Mouse (Mus musculus) left cerebral cortex, postnatal 36 days (tissue): Measurements from ENCODE around the gene Nlrp6. TPM values are rescaled to one million over a fixed set of nuclear protein-coding genes. Genes with fewer than 3 reads are reported as not detected.
A peak's percentile ranks its signal among the peaks of the same experiment; 100 is the strongest.

Experiments
- DNase-seq, 2 experiments: peaks; one replicate each; pipeline ENCODE4 v3.0.0; 2021 to 2022; ENCODE audit warnings: low spot score in 2 of 2, mixed read lengths in 1 of 2
- intact Hi-C: fragments of 180-260 bp; cut with DNase I; formaldehyde crosslinking; loops from one replicate; pipeline ENCODE4 v1.15.1; 2025
- total RNA-seq, 2 experiments: library from RNA; stranded (reverse); gene quantifications; 2 replicates each; pipeline ENCODE4 v1.2.3; 2021

Nlrp6 gene
- total RNA-seq, 2 experiments from 2014 or later = 0.47 to 0.54 TPM

DNA sequence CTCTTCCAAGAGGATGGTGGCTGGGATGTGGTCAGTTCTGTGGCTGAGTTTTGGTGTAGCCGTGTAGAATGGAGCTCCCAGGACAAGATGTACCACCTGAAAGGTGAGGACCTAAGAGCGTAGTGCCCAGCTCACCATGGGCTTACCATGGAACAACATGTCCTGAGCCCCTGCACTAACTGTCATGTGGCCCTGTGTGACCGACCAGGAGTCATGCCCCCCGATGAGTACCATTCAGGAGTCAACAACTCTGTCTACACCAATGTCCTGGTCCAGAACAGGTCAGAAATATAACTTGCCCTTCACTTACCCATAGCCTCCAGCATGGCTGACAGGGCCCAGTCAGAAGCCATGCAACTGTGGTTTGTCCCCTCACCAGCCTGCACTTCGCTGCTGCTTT lies 24.5 kb downstream of the Nlrp6 start:
- no peak for DNase-seq
- intact Hi-C loops = no loop called here

DNA sequence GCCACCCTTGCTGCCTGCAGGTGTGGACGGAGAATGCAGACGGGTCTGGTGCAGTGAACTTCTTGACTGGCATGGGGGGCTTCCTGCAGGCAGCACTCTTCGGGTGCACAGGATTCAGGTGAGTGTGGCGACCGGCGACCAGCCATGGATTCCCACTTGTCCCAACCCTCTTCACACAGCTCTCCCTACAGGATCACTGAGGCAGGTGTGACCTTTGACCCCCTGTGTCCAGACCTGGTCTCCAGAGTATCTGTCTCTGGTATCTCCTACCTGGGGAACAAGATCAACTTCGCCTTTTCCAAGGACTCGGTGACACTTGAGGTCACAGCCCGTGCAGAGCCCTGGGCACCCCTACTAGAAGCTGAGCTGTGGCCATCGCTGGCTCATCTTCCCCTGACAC lies 25.6 kb downstream of the Nlrp6 start:
- no peak for DNase-seq
- intact Hi-C loops = no loop called here

DNA sequence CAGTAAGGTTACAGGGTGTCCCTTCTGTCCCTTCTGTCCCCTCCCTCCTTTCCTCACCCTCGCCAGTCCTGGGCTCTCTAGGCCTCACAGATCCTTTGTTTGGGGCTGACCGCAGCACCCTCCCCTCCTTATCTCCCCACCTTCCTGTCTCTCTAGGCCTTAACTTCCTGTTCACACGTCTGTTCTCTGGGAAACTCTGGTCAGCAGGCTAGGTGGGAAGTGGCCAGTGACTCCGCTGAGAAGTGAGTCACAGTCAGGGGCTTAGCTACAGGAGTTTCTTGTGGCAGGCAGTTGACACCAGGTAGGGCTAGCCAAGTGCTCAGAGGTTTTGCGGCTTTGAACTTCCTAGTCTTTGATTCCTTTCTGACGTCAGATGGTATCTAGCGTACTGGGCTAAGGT lies 26.3 kb downstream of the Nlrp6 start:
- intact Hi-C loops = no loop called here
- DNase-seq = no peak

DNA sequence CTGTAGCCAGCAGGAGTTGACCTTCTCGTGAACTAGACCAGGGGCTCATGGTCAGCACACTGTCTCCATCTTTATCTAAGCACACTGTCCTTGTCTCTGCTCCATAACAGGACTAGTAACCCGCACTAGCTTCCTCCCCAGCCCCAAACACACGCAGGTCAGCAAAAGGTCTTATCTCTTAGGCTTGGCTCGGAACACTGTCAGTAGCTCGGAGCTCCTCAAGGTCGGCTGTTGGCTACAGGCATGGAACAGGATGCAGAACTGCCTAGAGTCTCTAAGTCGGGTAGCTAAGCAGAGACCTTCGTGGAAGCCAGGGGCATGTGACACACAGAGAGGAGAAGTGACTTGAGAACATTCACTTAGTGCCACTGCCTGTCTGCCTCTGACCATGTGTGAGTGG lies 27.5 kb downstream of the Nlrp6 start:
- DNase-seq = no peak

DNA sequence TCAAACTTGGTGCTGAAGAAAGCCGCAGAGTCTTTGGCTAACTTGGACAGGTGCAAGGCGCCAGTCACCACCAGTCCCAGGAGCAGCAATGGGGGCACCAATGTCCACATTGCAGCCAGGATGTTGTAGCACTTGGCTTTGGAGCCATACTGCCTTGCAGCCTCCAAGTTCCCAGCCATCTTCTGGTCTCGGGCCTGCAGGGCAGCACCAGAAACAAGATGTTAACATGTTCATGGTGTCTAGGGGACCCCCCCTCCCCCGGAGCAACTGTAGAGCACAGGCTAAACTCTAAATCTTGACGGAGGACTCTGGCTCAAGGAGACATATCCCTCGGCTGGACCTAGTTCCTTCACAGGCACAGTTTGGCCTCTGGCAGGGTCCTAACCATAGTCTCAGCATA lies 28.6 kb downstream of the Nlrp6 start:
- intact Hi-C loops = no loop called here
- DNase-seq = no peak

More for the DNA sequence above, 27.5 kb downstream of the Nlrp6 start:
- intact Hi-C loops = no loop called here

DNA sequence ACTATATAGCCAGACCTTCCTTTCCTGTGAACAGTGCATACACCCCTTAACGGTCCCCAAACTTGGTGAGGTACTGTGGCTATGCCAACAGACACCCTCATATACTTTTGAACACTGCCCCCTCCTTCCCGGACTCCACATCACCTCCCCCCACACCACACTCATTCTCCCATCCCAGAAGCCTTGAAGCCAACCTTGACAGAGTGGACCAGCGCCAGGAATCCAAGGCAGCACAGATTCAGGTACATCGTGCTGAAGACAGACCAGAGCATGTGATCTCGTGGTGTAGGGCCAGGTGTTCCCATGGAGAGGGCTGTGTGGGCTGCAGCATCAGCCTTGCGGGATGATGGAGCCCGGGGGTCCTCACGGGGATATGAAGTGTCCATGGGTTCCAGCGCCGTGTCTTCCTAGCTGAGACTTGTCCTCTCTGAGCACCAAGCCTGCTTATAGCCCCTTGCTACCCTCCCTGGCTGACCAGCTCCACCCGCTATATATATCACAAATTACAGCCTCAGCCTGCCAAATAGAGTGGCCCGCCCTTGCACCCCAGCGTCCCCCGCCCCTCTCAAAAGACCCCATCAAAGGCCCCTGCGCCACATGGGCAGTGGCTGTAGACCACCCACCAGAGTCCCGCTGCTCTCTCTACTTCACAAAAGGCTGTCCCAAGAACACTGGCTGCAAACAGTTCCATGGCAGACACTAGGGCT lies 29.3 kb downstream of the Nlrp6 start, which contains the start of gene Ifitm5:
Gene Ifitm5 (minus strand): TSS at position 468 of the 707 bp plus-strand sequence.
- intact Hi-C loops = no loop called here
- DNase-seq = no peak

DNA sequence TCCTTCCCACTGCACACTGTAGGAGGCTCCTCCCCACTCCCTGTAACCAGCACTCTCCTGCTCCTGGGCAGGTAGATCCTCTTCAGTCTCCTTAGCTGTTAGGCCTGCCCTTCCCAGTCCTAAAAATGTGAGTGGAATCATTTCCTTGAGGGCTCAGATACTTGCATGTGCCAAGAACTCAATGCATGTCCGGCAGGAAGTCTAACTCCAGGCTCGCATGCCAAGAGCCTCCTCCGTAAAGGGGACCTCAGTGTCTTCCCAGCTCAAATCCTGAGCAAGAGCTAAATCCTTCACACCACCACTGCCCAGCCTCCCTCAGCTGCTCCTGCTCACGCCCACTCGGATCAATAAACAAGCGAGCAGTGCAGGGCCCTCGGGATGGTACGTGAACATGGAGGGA lies 30.3 kb downstream of the Nlrp6 start:
- intact Hi-C loops = no loop called here
- no peak for DNase-seq

DNA sequence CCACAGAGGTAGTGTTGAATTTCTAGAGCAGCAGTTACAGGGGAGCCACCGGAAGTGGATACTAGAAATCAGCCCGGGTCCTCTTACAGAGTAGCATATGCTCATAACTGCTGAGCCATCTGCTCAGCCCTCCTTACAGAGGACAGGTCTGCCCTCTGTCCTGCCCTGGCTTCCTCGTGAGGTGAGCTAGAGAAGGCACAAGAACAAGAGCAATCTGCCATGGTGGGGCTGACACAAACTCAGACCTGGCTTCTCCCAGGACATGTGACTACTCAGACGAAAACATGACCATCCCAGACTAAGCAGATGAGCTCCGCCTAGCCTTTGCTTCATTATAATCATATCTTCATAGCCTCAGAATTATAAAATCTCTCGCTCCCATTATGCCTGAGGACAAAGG lies 31.1 kb downstream of the Nlrp6 start:
- intact Hi-C loops = no loop called here
- no peak for DNase-seq

DNA sequence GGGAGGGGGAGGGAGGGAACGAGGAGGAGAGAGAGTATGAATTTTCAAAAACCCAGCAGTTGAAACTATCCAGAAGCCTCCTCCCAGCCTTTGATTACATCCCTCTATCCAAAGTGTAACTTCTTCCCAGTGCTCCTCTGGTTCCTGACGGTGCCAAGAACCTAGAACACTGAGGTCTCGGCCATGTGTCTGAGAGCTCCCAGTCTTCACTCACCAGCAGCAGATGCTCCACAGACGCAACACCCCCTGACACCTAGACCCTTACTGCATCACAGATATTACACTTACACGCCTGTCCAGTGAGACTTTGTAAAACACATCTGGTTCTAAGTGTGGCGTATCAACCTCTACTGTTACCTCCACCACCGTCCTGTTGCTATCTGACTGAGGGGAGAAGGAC lies 31.7 kb downstream of the Nlrp6 start:
- intact Hi-C loops = no loop called here
- no peak for DNase-seq

DNA sequence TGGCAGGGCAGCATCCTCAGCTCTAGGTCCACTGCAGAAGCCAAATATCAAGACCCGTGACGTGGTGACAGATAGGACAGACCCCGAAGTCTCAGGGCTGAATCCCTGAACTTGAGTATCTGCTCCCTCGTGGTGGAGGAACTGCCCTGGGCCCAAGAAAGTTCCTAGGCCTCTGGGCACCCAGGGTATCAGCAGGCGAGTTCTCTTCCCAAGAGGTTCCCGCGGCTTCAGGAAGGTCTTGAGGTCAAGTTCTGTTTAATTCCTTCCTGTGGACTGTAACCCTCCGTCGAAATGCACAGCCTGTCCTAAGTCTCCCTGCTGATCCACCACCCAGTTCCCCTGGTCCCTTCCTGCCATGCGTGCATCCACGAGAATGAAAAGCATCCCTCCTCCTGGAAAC lies 32.4 kb downstream of the Nlrp6 start:
- no peak for DNase-seq
- intact Hi-C loops = no loop called here

DNA sequence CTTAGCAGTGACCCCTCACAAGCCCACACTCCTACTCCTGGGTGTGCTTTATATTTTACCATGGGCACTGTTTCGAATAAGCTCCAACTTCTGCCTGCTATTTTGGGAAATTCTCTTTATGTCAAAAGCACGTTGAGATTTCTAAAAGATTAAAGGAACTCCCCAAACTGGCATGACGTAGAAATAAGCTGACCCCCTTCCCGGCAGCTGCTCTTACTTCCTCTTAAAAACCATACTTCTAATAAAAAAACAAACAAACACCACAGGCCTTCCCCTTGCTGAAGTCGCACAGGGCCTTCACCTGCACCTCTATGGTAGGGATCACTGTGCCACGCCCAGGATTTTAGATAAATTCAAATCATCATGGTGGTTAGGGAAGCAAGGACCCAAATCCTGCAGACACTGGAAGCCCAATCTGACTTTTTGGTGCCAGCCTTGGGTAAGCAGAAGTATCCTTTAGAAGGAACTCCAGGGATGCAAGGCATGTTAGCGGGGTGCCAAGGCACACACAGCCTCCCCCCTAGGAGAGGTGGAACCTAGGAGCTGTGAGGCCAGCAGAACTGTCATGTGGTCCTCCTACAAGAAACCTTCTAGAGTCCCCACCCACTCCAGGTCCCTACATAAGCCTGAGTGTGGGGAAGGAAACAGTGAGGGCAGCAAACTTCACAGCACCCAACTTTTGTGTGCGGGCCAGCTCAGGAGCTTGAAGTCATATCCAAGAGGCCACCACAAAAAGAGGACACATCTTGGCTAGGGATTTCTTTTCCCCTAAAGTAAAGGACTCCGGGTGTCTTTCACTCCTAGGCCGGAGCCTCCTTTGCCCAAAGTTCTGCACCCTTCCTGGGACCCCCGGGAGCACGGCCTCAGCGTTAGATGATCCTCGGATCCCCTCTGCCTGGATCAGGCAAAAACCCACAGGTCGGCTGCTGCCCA lies 33.4 kb downstream of the Nlrp6 start:
- DNase-seq = no peak
- intact Hi-C loops = no loop called here

DNA sequence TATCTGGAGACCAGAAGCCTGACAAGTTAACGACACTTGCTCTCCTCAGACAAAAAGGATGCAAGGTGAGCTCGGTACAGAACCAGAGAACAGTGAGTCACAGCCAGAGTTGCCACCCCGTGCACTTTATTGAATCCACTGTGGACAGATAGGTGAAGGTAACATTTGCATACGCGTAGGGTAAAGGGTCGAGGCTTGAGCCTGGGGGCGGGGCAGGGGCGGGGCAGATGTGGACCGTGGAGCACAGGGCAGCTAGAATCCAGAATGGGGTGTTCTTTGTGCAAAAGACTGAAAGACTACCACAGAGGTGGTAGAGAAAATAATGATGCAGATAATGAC lies 34.0 kb downstream of the Nlrp6 start:
- intact Hi-C loops = no loop called here

DNA sequence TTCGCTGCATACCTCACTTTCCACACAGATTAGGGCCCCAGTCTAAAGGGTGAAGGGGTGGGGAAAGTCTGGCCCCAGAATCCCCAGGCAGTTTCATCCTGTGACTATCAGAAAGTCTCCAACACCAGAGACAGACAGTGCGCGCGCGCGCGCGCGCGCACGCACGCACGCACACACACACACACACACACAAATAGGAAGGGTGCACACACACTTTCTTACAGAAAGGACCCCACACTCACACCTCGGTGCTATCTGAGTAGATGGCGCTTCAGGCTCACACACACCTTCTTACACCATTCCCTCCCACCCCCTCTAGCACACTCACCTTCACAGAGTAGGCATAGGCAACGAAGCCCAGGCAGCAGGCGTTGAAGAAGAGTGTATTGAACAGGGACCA lies 34.6 kb downstream of the Nlrp6 start:
- intact Hi-C loops = no loop called here
- DNase-seq = no peak

More for the DNA sequence above, 34.0 kb downstream of the Nlrp6 start:
- DNase-seq = no peak

DNA sequence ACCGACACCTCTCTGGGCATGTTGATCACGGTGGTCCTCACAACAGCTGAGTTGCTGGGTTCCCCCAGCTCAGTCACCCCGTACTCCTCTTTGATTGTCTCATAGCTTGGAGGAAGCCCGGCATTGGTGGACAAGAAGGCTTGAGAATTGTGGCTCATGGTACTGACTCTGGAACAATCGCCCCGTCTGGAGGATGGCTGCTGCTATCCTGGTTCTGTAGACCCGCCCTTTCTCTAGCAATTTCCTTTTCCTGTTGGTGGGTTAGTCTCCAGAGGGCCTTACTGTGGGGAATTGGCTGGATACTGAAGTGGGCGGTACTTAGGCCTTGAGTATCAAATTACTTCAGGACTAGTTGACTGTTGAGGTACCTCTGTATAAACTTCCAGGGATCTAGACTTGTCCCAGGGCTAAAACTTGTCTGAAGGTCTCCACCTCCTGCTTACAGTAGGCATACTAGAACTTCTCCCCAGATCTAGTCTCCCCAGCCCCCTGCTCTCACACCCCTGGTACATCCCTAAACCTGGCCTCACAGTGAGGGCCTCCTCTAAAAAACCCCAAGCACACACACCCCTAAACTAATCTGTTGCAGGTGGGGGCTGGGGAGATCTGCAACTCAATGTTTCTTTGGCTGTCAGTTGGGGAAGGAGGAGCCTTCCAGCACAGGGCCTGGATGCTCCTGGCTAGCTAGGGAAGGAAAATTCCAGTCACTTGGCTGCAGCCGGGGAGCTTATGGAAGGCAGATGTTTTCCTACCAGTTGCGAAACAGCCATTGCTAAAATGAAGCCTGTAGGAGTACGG lies 35.3 kb downstream of the Nlrp6 start, which contains the start of the genes Gm45717 and Ifitm2:
Gene Gm45717 (minus strand): TSS at position 180 of the 798 bp plus-strand sequence.
Gene Ifitm2 (minus strand): TSS at position 230 of the 798 bp plus-strand sequence.
- intact Hi-C loops = no loop called here

DNA sequence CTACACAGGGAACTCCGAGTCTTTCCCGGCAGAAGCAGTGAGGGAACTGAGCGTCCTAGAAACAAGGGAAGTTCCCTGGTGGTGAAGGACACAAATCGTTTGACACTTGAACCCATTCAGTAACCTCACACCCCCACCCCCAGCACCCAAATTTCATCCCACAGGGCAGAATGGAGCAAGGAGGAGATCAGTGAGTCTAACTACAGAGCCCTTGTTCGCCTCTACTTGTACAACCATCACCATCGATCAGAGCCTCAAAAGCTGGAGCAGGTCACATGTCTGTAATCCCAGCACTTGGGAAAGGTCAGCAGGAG lies 35.8 kb downstream of the Nlrp6 start:
- intact Hi-C loops = no loop called here
- no peak for DNase-seq

More for the DNA sequence above, 35.3 kb downstream of the Nlrp6 start, which contains the start of the genes Gm45717 and Ifitm2:
- peak; percentile 50 to 57 for DNase-seq

DNA sequence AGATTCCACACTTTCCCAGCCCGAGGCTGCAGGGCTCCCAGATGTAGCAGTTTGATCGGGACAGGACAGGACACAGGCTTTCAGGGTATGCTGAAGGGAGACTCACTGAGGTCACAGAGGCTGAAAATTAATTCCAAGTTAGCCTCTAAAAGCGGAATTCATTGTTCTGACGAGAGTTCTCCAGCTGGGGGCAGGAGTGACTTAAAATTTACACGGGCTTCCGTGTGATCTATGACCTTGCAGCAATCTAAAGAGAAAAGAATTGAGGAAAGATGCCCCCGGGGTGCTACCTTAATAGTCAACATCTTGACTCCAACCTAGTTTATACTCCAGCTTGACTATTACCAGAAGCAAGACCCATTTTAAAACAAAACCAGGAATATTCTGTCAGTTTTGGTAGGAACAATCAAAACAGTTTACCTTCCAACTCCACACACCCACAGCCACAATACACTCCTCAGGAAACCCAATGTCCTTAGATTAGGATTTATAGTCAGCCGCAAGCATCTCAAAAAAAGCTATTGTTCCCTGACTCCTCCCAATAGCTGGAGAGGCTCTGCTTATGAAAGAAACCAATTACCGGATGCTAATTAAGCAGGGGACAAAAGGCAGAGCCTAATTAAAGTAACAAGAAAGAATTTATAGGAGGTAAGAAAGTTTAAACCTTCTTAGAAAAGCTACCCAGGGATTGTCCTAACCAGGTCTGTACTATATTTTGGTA lies 38.6 kb downstream of the Nlrp6 start:
- intact Hi-C loops = loop anchor here (1.0 kb wide), 1 partner anchor 89 kb away; no protein-coding TSS in a partner anchor
- no peak for DNase-seq

DNA sequence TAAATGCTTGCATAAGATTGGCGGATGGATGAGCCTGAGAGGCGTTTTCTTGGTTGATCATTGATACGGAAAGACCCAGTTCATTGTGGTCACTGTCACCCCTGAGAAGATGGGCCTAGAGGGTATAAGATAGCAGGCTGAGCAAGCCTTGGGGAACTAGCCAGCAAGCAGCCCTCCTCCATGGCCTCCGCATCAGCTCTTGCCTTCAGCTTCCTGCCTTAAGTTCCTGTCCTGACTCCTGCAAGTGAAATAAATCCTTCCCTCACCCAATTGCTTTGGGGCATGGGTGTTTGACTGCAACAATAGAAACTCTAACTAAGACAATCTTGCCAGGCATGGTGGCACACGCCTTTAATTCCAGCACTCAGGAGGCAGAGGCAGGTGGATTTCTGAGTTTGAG lies 39.3 kb downstream of the Nlrp6 start:
- DNase-seq = no peak
- intact Hi-C loops = loop anchor here (5.0 kb wide), 1 partner anchor 47 kb away; no protein-coding TSS in a partner anchor

DNA sequence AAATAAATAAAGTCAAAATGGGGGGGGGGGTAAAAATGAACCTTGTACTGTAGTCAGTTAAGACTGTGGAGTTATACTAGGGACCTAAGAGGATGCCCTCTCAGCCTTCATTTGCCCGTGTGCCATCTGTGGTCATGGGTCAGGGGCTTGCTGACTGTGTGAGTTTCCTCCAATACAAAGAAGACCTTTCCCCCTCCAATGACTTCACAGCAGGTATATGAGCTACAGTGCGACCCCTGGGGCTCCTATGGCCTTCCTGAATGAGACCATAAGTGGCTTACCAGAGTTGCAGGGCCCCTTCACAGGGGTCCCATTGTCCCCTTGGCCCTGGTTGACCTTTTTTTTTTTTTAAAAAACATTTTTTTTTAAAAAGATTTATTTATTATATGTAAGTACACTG lies 40.7 kb downstream of the Nlrp6 start:
- intact Hi-C loops = loop anchor here (5.0 kb wide), 1 partner anchor 46 kb away; no protein-coding TSS in a partner anchor
- no peak for DNase-seq

DNA sequence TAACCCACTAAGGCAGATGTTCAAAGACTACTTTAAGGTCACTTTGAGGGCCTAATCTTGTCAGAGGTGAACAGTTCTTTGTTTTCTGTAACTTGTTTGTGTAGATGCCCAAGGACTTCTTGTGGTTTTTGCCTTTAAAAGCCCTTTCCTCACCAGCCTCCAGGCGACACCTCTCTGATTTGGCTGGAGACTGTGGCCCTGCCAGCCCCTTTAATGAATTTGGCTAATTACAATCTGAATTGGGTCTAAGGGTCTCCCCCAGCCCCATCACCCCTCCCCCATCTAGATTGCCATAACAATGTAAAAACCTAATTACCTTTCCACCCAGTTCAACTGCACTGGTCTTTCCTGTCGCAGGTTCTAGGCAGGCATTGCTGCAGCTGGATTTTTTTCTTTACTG lies 42.0 kb downstream of the Nlrp6 start:
- no peak for DNase-seq
- intact Hi-C loops = loop anchor here (5.0 kb wide), 1 partner anchor 45 kb away; no protein-coding TSS in a partner anchor
